ENCODE assay signal across 13 mouse cellular contexts in genomic region chr8:57327281-57328160, GRCm38 (mm10). TPM values are rescaled to one million over a fixed set of nuclear protein-coding genes. Genes with fewer than 3 reads are reported as not detected.
DNase-seq lines count a peak whose midpoint lies in the region; ATAC-seq and TF ChIP-seq lines count a peak whose summit lies in the region.
"Had no signal": no experiment of that assay in that cellular context is flagged by ENCODE, and none has a peak within 500 bp of the region (broad histone marks: within the 10 kb centered on the region; RNA-seq: fewer than 3 reads in every experiment).

No protein-coding gene starts in this region.

- peak overlapping the region; percentile 59; the same call in 1 of the 2 replicates for H3K4me2 ChIP-seq in lung, embryonic 14.5 days
- peak overlapping the region; percentile 80 for H3K4me2 ChIP-seq in heart, embryonic 14.5 days (ENCODE audit: low read length)
- H3K4me2 ChIP-seq in liver, embryonic 11.5 days: peak overlapping the region; percentile 47

- peak overlapping the region; percentile 24; the same call in 1 of the 2 replicates for H3K4me3 ChIP-seq in lung, embryonic 14.5 days (ENCODE audit: low read depth, low read length)
- peak overlapping the region; percentile 63 for H3K4me3 ChIP-seq in embryonic facial prominence, embryonic 10.5 days
- peak overlapping the region; percentile 73 to 90 for H3K4me3 ChIP-seq in heart, embryonic 14.5 days (ENCODE audit: control insufficient read depth in 1 of 2, insufficient read depth in 1 of 2, low read depth in 1 of 2, low read length in 2 of 2)
- H3K4me3 ChIP-seq in liver, embryonic 11.5 days (ENCODE audit: low read depth, low read length): peak overlapping the region; percentile 58
- H3K4me3 ChIP-seq: left cerebral cortex, adult 2 months had no signal

- no peak overlapping the region for H3K9ac ChIP-seq in lung, embryonic 14.5 days
- H3K9ac ChIP-seq in heart, embryonic 14.5 days (ENCODE audit: low read length): peak overlapping the region; percentile 100
- H3K9ac ChIP-seq in liver, embryonic 11.5 days (ENCODE audit: low read depth, low read length): no peak overlapping the region; the same call in 1 of the 2 replicates

- peak overlapping the region; percentile 42; the same call in 1 of the 2 replicates for H3K27ac ChIP-seq in lung, embryonic 14.5 days (ENCODE audit: low read depth)
- H3K27ac ChIP-seq in embryonic facial prominence, embryonic 10.5 days (replicated peaks): peak overlapping the region; percentile 60
- H3K27ac ChIP-seq in heart, embryonic 14.5 days (replicated peaks in 1 of 2; ENCODE audit: control insufficient read depth in 1 of 2, insufficient read depth in 1 of 2, low read depth in 2 of 2, low read length in 2 of 2): peak overlapping the region; percentile 98 to 99
- peak overlapping the region; percentile 43 for H3K27ac ChIP-seq in liver, embryonic 11.5 days (ENCODE audit: low read depth, low read length)
- H3K27ac ChIP-seq: left cerebral cortex, adult 2 months had no signal

- no peak for DNase-seq in lung, embryonic 14.5 days
- no peak for DNase-seq in lung, postnatal 36 days
- peak; percentile 56 for DNase-seq in embryonic facial prominence, embryonic 10.5 days (ENCODE audit: low spot score)
- peak; percentile 32 for DNase-seq in liver, embryonic 11.5 days (ENCODE audit: low spot score)
- DNase-seq in right cerebral cortex, postnatal 4 days: no peak
- DNase-seq in frontal cortex, postnatal 25 days (ENCODE audit: low spot score in 2 of 2): no peak
- no peak for DNase-seq in left cerebral cortex, postnatal 4 days
- DNase-seq: spleen, adult 18-20 months had no signal

- no peak for ATAC-seq in lung, embryonic 14.5 days (ENCODE audit: insufficient read depth)
- no peak for ATAC-seq in heart, embryonic 14.5 days (ENCODE audit: insufficient number of reproducible peaks, insufficient read depth, low FRiP score, low read depth)
- no peak for ATAC-seq in liver, embryonic 11.5 days (replicated peaks; ENCODE audit: low FRiP score)

- H3K4me1 ChIP-seq in lung, embryonic 14.5 days (ENCODE audit: insufficient read depth): no peaks in the 10 kb centered on the region; the same call in 1 of the 2 replicates
- peaks cover 36% of the 10 kb centered on the region for H3K4me1 ChIP-seq in embryonic facial prominence, embryonic 10.5 days
- peaks cover 15 to 31% of the 10 kb centered on the region in 2 experiments for H3K4me1 ChIP-seq in heart, embryonic 14.5 days (ENCODE audit: control insufficient read depth in 2 of 2, insufficient read depth in 2 of 2, low read length in 2 of 2)
- H3K4me1 ChIP-seq in liver, embryonic 11.5 days (replicated peaks; ENCODE audit: control insufficient read depth, insufficient read depth, low read length): 0 out of 2 replicates have a peak, but pooled peaks cover 7% of the 10 kb centered on the region

- 5% methylated on average over 29 of the region's 29 CpGs for WGBS in lung, embryonic 14.5 days
- under 1% methylated on average over 29 of the region's 29 CpGs for WGBS in embryonic facial prominence, embryonic 10.5 days
- 4% methylated on average over 29 of the region's 29 CpGs for WGBS in heart, embryonic 14.5 days
- WGBS in liver, embryonic 11.5 days: 7% methylated on average over 29 of the region's 29 CpGs

- intact Hi-C loops in left cerebral cortex, postnatal 4 days (cut with DNase I): loop anchor here (10.0 kb wide), 2 partner anchors 443 to 643 kb away; no protein-coding TSS in a partner anchor

- TF ChIP-seq CTCF in lung, embryonic 14.5 days (IDR thresholded peaks at IDR 0.05; ENCODE audit: low read depth): no peak

- peaks cover 96% of the 10 kb centered on the region for H3K27me3 ChIP-seq in lung, embryonic 14.5 days (ENCODE audit: insufficient read depth, low read length)
- H3K27me3 ChIP-seq in embryonic facial prominence, embryonic 10.5 days (replicated peaks; ENCODE audit: low read depth, poor library complexity, severe bottlenecking): peaks cover 100% of the 10 kb centered on the region
- H3K27me3 ChIP-seq in heart, embryonic 14.5 days (ENCODE audit: control insufficient read depth, insufficient read depth, low read length): no peaks in the 10 kb centered on the region
- H3K27me3 ChIP-seq in liver, embryonic 11.5 days (replicated peaks; ENCODE audit: control insufficient read depth, insufficient read depth, low read length): peaks cover 98% of the 10 kb centered on the region

- H3K36me3 ChIP-seq in lung, embryonic 14.5 days (ENCODE audit: insufficient read depth): no peaks in the 10 kb centered on the region
- no peaks in the 10 kb centered on the region for H3K36me3 ChIP-seq in embryonic facial prominence, embryonic 10.5 days (replicated peaks)
- peaks cover 35% of the 10 kb centered on the region for H3K36me3 ChIP-seq in heart, embryonic 14.5 days (ENCODE audit: control insufficient read depth, insufficient read depth, low read length)
- H3K36me3 ChIP-seq in liver, embryonic 11.5 days (ENCODE audit: control insufficient read depth, insufficient read depth, low read length): no peaks in the 10 kb centered on the region
- H3K36me3 ChIP-seq: G1E had no signal

- no peaks in the 10 kb centered on the region for H3K9me3 ChIP-seq in lung, embryonic 14.5 days (ENCODE audit: low read depth, low read length)
- H3K9me3 ChIP-seq in embryonic facial prominence, embryonic 10.5 days: no peaks in the 10 kb centered on the region
- H3K9me3 ChIP-seq in heart, embryonic 14.5 days (ENCODE audit: control insufficient read depth, low read length): no peaks in the 10 kb centered on the region
- H3K9me3 ChIP-seq in liver, embryonic 11.5 days (ENCODE audit: control insufficient read depth, low read length): no peaks in the 10 kb centered on the region
- H3K9me3 ChIP-seq: G1E had no signal

RNA-seq across cellular contexts. Expression of gene Hand2, which starts 6.7 kb away (rescaled TPM):
- polyA plus RNA-seq in lung, embryonic 14.5 days (2014; fragmentation: Nextera tagmentation; extraction: Ambion mirVana): 0.16 and 0.24 TPM in 2 replicates
- 3.9 and 5.4 TPM in 2 replicates for polyA plus RNA-seq in embryonic facial prominence, embryonic 10.5 days (2016; fragmentation: Nextera tagmentation; extraction: Ambion mirVana)
- polyA plus RNA-seq in heart, embryonic 14.5 days (2014; fragmentation: Nextera tagmentation; extraction: Ambion mirVana): 16.3 and 17.4 TPM in 2 replicates
- polyA plus RNA-seq in liver, embryonic 11.5 days (2014; fragmentation: Nextera tagmentation; extraction: Ambion mirVana): 5.4 TPM in 2 replicates
- not detected for total RNA-seq in left cerebral cortex, postnatal 4 days (2021)
- total RNA-seq: G1E; left cerebral cortex, adult 2 months; neutrophil, adult 5-6 weeks had no signal
- polyA plus RNA-seq: cortical plate, adult 2 months; G1E had no signal

Comparison
In these comparisons a context has a peak if more than half of its experiments do, and no peak if none do; other contexts are left out.
1. DNase-seq: peak in embryonic facial prominence, embryonic 10.5 days (single experiment) and liver, embryonic 11.5 days (single experiment); none in lung, embryonic 14.5 days (single experiment), lung, postnatal 36 days (single experiment), right cerebral cortex, postnatal 4 days (single experiment), frontal cortex, postnatal 25 days (0 of 2) and left cerebral cortex, postnatal 4 days (single experiment).
2. H3K27ac ChIP-seq: peak in every context shown above with its lines; median percentile 98 in heart, embryonic 14.5 days; 60 in embryonic facial prominence, embryonic 10.5 days; 43 in liver, embryonic 11.5 days; 42 in lung, embryonic 14.5 days.
3. H3K4me3 ChIP-seq: peak in every context shown above with its lines; median percentile 82 in heart, embryonic 14.5 days; 63 in embryonic facial prominence, embryonic 10.5 days; 58 in liver, embryonic 11.5 days; 24 in lung, embryonic 14.5 days.
4. Peak in every context shown above with its lines, with median percentiles within 50 percentile points of each other: H3K4me2 ChIP-seq.